ENCODE assay signal across 9 mouse cellular contexts in genomic region chrX:85076845-85077244, GRCm38 (mm10).
A peak's percentile ranks its signal among the peaks of the same experiment; 100 is the strongest.
DNase-seq lines count a peak whose midpoint lies in the region; ATAC-seq and TF ChIP-seq lines count a peak whose summit lies in the region.
"Had no signal": no experiment of that assay in that cellular context is flagged by ENCODE, and none has a peak within 500 bp of the region (broad histone marks: within the 10 kb centered on the region; RNA-seq: fewer than 3 reads in every experiment).

No protein-coding gene starts in this region.

- peak; percentile 57 for DNase-seq in kidney, adult 2 months
- DNase-seq in adrenal gland, adult (ENCODE audit: inconsistent age in 2 of 2, low spot score in 1 of 2): peak; percentile 31 to 81
- peak; percentile 25 for DNase-seq in heart, postnatal 4 days
- peak; percentile 11 for DNase-seq in mesoderm, embryonic 11.5 days (ENCODE audit: low read depth, low spot score)
- DNase-seq in layer of hippocampus, postnatal 14 days (ENCODE audit: low spot score in 2 of 2): no peak
- DNase-seq in midbrain, postnatal 0 days (ENCODE audit: low spot score): no peak
- DNase-seq: right cerebral cortex, postnatal 14 days had no signal

- TF ChIP-seq CTCF in kidney, adult 2 months (conservative IDR thresholded peaks at IDR 0.05; ENCODE audit: insufficient read depth, insufficient read length, low read depth, low read length): no peak
- no peak for TF ChIP-seq CTCF in midbrain, postnatal 0 days (IDR thresholded peaks at IDR 0.05)

- no peak overlapping the region for H3K27ac ChIP-seq in kidney, adult 2 months (ENCODE audit: insufficient read depth, low read depth, low read length)
- H3K27ac ChIP-seq in kidney, embryonic 16.5 days (ENCODE audit: low read length): no peak overlapping the region
- H3K27ac ChIP-seq in midbrain, postnatal 0 days (ENCODE audit: low read depth, low read length): no peak overlapping the region
- H3K27ac ChIP-seq: intestine, embryonic 15.5 days had no signal

- WGBS in kidney, adult 2 months: 57% methylated on average over 1 of the region's 1 CpGs
- 71% methylated on average over 1 of the region's 1 CpGs for WGBS in kidney, embryonic 16.5 days
- WGBS in midbrain, postnatal 0 days: 68% methylated on average over 1 of the region's 1 CpGs

- H3K36me3 ChIP-seq in kidney, adult 2 months (ENCODE audit: control insufficient read depth, insufficient read depth, low read length): no peaks in the 10 kb centered on the region
- H3K36me3 ChIP-seq in kidney, embryonic 16.5 days (ENCODE audit: insufficient read depth, low read length): no peaks in the 10 kb centered on the region
- no peaks in the 10 kb centered on the region for H3K36me3 ChIP-seq in midbrain, postnatal 0 days (ENCODE audit: insufficient read depth, low read length)
- H3K36me3 ChIP-seq: intestine, embryonic 15.5 days had no signal

- no peaks in the 10 kb centered on the region for H3K4me1 ChIP-seq in kidney, adult 2 months (ENCODE audit: control insufficient read depth, insufficient read depth, low read length)
- H3K4me1 ChIP-seq in kidney, embryonic 16.5 days (ENCODE audit: insufficient read depth, low read length): no peaks in the 10 kb centered on the region
- H3K4me1 ChIP-seq in midbrain, postnatal 0 days (ENCODE audit: insufficient read depth, low read length): no peaks in the 10 kb centered on the region
- H3K4me1 ChIP-seq: intestine, embryonic 15.5 days had no signal

- no peak overlapping the region for H3K4me2 ChIP-seq in kidney, embryonic 16.5 days (replicated peaks; ENCODE audit: low read depth, low read length)
- no peak overlapping the region for H3K4me2 ChIP-seq in midbrain, postnatal 0 days (ENCODE audit: low read depth, low read length, poor library complexity, severe bottlenecking)
- H3K4me2 ChIP-seq: intestine, embryonic 15.5 days had no signal

- no peak for TF ChIP-seq POLR2A in kidney, adult 2 months (IDR thresholded peaks at IDR 0.05; ENCODE audit: low read depth, low read length)

- no peak overlapping the region for H3K4me3 ChIP-seq in kidney, adult 2 months (ENCODE audit: insufficient read depth, low read depth, low read length)
- H3K4me3 ChIP-seq in kidney, embryonic 16.5 days (ENCODE audit: low read length): no peak overlapping the region
- no peak overlapping the region for H3K4me3 ChIP-seq in midbrain, postnatal 0 days (ENCODE audit: low read depth, low read length)
- H3K4me3 ChIP-seq: intestine, embryonic 15.5 days had no signal

- H3K9me3 ChIP-seq in kidney, embryonic 16.5 days (ENCODE audit: low read length): no peaks in the 10 kb centered on the region
- no peaks in the 10 kb centered on the region for H3K9me3 ChIP-seq in midbrain, postnatal 0 days (ENCODE audit: low read length)
- H3K9me3 ChIP-seq: intestine, embryonic 15.5 days had no signal

- no peaks in the 10 kb centered on the region for H3K27me3 ChIP-seq in kidney, adult 2 months (replicated peaks; ENCODE audit: control insufficient read depth, insufficient read depth, low read length)
- H3K27me3 ChIP-seq in kidney, embryonic 16.5 days (ENCODE audit: insufficient read depth, low read length): peaks cover 3% of the 10 kb centered on the region; the same call in 1 of the 2 replicates
- H3K27me3 ChIP-seq in midbrain, postnatal 0 days (ENCODE audit: insufficient read depth, low read length): no peaks in the 10 kb centered on the region
- H3K27me3 ChIP-seq: intestine, embryonic 15.5 days had no signal

- ATAC-seq in kidney, embryonic 16.5 days (ENCODE audit: low FRiP score, low TSS enrichment): no peak
- no peak for ATAC-seq in midbrain, postnatal 0 days (ENCODE audit: low FRiP score)
- ATAC-seq: intestine, embryonic 15.5 days had no signal

- H3K9ac ChIP-seq in kidney, embryonic 16.5 days (replicated peaks; ENCODE audit: low read length): no peak overlapping the region
- H3K9ac ChIP-seq in midbrain, postnatal 0 days (replicated peaks; ENCODE audit: low read length, poor library complexity, severe bottlenecking): no peak overlapping the region
- H3K9ac ChIP-seq: intestine, embryonic 15.5 days had no signal

Comparison
In these comparisons a context has a peak if more than half of its experiments do, and no peak if none do; other contexts are left out.
1. DNase-seq: peak in kidney, adult 2 months (single experiment), adrenal gland, adult (2 of 2), heart, postnatal 4 days (single experiment) and mesoderm, embryonic 11.5 days (single experiment); none in layer of hippocampus, postnatal 14 days (0 of 2) and midbrain, postnatal 0 days (single experiment).